Mouse (Mus musculus): ENCODE data around the gene Fyb. TPM values are rescaled to one million over a fixed set of nuclear protein-coding genes. Genes with fewer than 3 reads are reported as not detected.
A peak's percentile ranks its signal among the peaks of the same experiment; 100 is the strongest.

Fyb gene
- polyA plus RNA-seq, 2 experiments: 8.3 to 19.5 TPM

DNA sequence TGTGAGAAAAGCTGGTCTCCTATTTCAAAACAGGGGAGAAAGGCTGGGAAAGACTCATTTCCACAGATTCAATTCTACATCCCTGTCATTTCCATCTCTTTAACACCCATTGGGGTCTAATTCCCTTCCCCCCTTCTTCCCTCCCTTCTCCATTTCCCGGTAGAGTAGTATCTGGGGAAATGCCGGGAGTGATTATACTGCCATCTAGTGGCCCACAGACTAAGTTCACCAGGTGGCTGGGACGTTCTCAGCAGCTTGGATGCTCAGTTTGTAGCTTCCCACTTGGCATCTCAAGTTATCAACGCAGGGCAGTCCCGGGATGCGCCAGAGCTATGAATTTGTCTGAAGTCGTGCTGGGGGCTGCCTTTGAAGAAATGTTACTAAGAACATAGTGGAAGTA, 48.2 kb downstream of the Fyb start:
- no peaks in the 10 kb centered on the region for H3K27me3 ChIP-seq (ENCODE audit: control insufficient read depth, insufficient read depth, low read length)
- 0% methylated on average over 7 of the region's 7 CpGs for WGBS (ENCODE audit: insufficient replicate concordance)
- H3K4me2 ChIP-seq (ENCODE audit: low read depth): no peak overlapping the region
- H3K9ac ChIP-seq (replicated peaks): no peak overlapping the region
- TF ChIP-seq EP300 (IDR thresholded peaks at IDR 0.05; ENCODE audit: low read depth) (no peak), CTCF (IDR thresholded peaks at IDR 0.05; ENCODE audit: low read depth) (peak; percentile 91)
- no peak overlapping the region for H3K4me3 ChIP-seq (ENCODE audit: insufficient read depth in 1 of 2, low read depth in 2 of 2, low read length in 2 of 2)
- peaks cover 0 to 12% of the 10 kb centered on the region in 2 experiments; a peak in 2 of 4 replicates for H3K4me1 ChIP-seq (replicated peaks; ENCODE audit: control insufficient read depth in 2 of 2, insufficient read depth in 2 of 2, low read length in 1 of 2)
- no peaks in the 10 kb centered on the region; the same call in 1 of the 2 replicates for H3K9me3 ChIP-seq (ENCODE audit: control insufficient read depth, low read length)
- no peak overlapping the region for H3K27ac ChIP-seq
- H3K36me3 ChIP-seq (replicated peaks; ENCODE audit: control insufficient read depth, insufficient read depth, low read depth): no peaks in the 10 kb centered on the region
- ATAC-seq (ENCODE audit: insufficient read depth) (peak; percentile 42; the same call in 1 of the 2 replicates), DNase-seq (ENCODE audit: low read depth in 3 of 3, low spot score in 3 of 3) (peak in 1 of 3 experiments; percentile 39)

DNA sequence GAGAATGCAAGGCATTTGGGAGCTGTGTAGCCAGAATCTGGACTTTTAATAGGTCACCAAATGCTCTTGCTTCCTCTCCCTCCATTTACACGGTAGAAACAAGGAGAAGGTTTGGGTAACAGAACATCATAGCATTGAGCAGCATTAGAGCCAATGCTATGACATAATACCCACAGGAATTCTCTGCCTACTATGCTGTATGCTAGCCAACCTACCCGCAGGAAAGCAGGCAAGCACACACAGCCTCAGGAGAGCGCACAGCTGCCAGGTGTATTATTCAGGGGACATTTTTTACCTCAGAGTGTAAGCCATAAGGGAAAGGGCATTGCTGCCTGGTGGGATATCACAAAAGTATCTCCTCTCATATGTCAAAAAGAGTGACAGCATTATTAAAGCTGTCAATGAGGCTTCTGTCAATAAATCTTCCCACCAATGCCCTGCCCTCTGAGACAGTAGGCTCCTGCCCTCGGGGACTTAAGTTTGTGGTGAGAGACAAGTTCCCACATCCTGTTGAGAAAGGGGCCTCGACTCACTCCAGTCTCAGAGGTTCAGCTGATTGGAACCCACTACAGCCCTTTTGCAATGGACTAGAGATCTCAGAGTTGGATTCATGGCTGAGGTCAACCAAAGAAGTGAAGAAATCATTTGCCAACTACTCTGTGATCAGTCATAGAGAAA, 51.8 kb downstream of the Fyb start:
- 19% methylated on average over 5 of the region's 5 CpGs for WGBS (ENCODE audit: insufficient replicate concordance)
- Histone ChIP-seq H3K9ac (replicated peaks) (no peak overlapping the region), H3K4me1 (replicated peaks; ENCODE audit: control insufficient read depth in 2 of 2, insufficient read depth in 2 of 2, low read length in 1 of 2) (peaks cover 0 to 6% of the 10 kb centered on the region in 2 experiments; a peak in 2 of 4 replicates), H3K4me2 (ENCODE audit: low read depth) (no peak overlapping the region), H3K27me3 (ENCODE audit: control insufficient read depth, insufficient read depth, low read length) (no peaks in the 10 kb centered on the region), H3K4me3 (ENCODE audit: insufficient read depth in 1 of 2, low read depth in 2 of 2, low read length in 2 of 2) (no peak overlapping the region), H3K9me3 (ENCODE audit: control insufficient read depth, low read length) (no peaks in the 10 kb centered on the region), H3K36me3 (replicated peaks; ENCODE audit: control insufficient read depth, insufficient read depth, low read depth) (no peaks in the 10 kb centered on the region), H3K27ac (no peak overlapping the region)
- DNase-seq (ENCODE audit: low read depth in 3 of 3, low spot score in 3 of 3): no peak
- no peak for TF ChIP-seq CTCF (IDR thresholded peaks at IDR 0.05; ENCODE audit: low read depth)
- TF ChIP-seq EP300 (IDR thresholded peaks at IDR 0.05; ENCODE audit: low read depth): no peak
- no peak for ATAC-seq (ENCODE audit: insufficient read depth)

DNA sequence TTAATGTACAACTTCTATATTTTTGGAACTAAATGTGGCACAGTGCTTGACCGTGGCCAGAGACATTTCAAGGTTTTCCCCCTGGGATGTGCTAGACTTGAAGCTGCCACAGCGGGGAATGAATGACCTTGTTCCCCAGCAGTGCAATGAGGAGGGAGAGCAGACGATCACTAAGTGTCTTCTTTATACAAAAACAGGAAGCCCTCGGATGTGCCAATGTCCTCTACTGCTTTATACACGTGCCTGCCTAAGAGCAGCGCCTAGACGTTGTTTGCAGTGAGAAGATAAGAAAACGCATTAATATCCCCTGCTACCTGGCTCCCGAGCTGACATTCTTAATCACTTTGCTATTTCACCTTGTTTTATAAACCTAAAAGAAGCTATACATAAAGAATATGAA, 55.3 kb downstream of the Fyb start:
- H3K27ac ChIP-seq: no peak overlapping the region
- peaks cover 0 to 6% of the 10 kb centered on the region in 2 experiments; a peak in 2 of 4 replicates for H3K4me1 ChIP-seq (replicated peaks; ENCODE audit: control insufficient read depth in 2 of 2, insufficient read depth in 2 of 2, low read length in 1 of 2)
- ATAC-seq (ENCODE audit: insufficient read depth): no peak
- 13% methylated on average over 9 of the region's 9 CpGs for WGBS (ENCODE audit: insufficient replicate concordance)
- no peak overlapping the region for H3K4me2 ChIP-seq (ENCODE audit: low read depth)
- no peak for DNase-seq (ENCODE audit: low read depth in 3 of 3, low spot score in 3 of 3)
- no peaks in the 10 kb centered on the region for H3K27me3 ChIP-seq (ENCODE audit: control insufficient read depth, insufficient read depth, low read length)
- no peak overlapping the region for H3K9ac ChIP-seq (replicated peaks)
- H3K4me3 ChIP-seq (ENCODE audit: insufficient read depth in 1 of 2, low read depth in 2 of 2, low read length in 2 of 2): no peak overlapping the region
- H3K9me3 ChIP-seq (ENCODE audit: control insufficient read depth, low read length): no peaks in the 10 kb centered on the region
- TF ChIP-seq EP300 (IDR thresholded peaks at IDR 0.05; ENCODE audit: low read depth) (no peak), CTCF (IDR thresholded peaks at IDR 0.05; ENCODE audit: low read depth) (no peak)
- no peaks in the 10 kb centered on the region for H3K36me3 ChIP-seq (replicated peaks; ENCODE audit: control insufficient read depth, insufficient read depth, low read depth)

DNA sequence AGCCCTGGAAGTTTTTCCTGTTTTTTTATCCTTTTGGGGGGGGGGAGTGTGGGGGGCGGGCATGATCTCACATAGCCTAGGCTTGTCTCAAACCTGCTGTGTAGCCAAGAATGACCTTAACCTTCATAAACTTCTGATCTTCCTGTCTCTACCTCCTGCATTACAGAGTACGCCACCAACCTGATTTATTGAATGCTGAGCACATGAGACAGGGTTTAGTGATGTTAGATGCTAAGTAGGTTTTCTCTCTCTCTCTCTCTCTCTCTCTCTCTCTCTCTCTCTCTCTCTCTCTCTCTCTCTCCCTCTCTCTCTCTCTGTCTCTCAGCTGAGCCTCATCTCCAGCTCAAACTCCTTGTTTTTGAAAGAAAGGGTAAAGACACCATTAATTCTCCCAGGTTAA, 56.0 kb downstream of the Fyb start:
- no peak for ATAC-seq (ENCODE audit: insufficient read depth)
- H3K4me3 ChIP-seq (ENCODE audit: insufficient read depth in 1 of 2, low read depth in 2 of 2, low read length in 2 of 2): no peak overlapping the region
- no peaks in the 10 kb centered on the region for H3K27me3 ChIP-seq (ENCODE audit: control insufficient read depth, insufficient read depth, low read length)
- TF ChIP-seq CTCF (IDR thresholded peaks at IDR 0.05; ENCODE audit: low read depth): no peak
- H3K9me3 ChIP-seq (ENCODE audit: control insufficient read depth, low read length): no peaks in the 10 kb centered on the region
- peaks cover 0 to 6% of the 10 kb centered on the region in 2 experiments; a peak in 2 of 4 replicates for H3K4me1 ChIP-seq (replicated peaks; ENCODE audit: control insufficient read depth in 2 of 2, insufficient read depth in 2 of 2, low read length in 1 of 2)
- H3K9ac ChIP-seq (replicated peaks): no peak overlapping the region
- H3K4me2 ChIP-seq (ENCODE audit: low read depth): no peak overlapping the region
- DNase-seq (ENCODE audit: low read depth in 3 of 3, low spot score in 3 of 3): no peak
- H3K36me3 ChIP-seq (replicated peaks; ENCODE audit: control insufficient read depth, insufficient read depth, low read depth): no peaks in the 10 kb centered on the region
- H3K27ac ChIP-seq: no peak overlapping the region
- WGBS (ENCODE audit: insufficient replicate concordance): 60% methylated on average over 2 of the region's 2 CpGs

DNA sequence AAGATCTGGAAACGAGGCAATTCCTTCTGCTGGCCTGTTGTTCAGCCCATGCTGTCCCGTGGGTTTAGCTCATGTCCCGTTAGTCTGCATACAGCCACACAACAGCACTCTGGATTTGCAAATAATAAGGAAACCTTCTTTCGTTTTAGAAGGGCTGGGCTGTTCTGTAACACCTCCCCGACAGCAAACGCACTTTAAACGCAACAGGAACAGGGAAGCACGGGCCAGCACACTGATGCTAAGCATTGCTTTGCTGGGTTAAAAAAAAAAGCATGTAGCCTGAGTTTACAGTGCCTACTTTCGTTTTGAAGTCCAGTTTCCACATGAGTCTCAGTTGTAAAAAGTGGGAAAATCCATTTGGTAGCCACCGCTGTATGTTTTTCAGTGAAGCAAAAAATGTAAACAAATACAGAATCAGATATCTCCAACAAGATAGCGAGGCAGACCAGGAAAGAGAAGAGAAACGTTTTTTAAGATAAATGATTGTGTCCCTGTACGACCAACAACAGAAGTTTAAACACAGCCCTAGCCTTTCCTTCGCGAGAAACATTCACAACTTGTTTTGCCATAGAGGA, 56.6 kb downstream of the Fyb start:
- no peaks in the 10 kb centered on the region for H3K27me3 ChIP-seq (ENCODE audit: control insufficient read depth, insufficient read depth, low read length)
- H3K36me3 ChIP-seq (replicated peaks; ENCODE audit: control insufficient read depth, insufficient read depth, low read depth): no peaks in the 10 kb centered on the region
- TF ChIP-seq CTCF (IDR thresholded peaks at IDR 0.05; ENCODE audit: low read depth) (no peak), EP300 (IDR thresholded peaks at IDR 0.05; ENCODE audit: low read depth) (no peak)
- no peak overlapping the region for H3K27ac ChIP-seq
- H3K4me3 ChIP-seq (ENCODE audit: insufficient read depth in 1 of 2, low read depth in 2 of 2, low read length in 2 of 2): no peak overlapping the region; a peak in 1 of 4 replicates
- no peaks in the 10 kb centered on the region for H3K9me3 ChIP-seq (ENCODE audit: control insufficient read depth, low read length)
- ATAC-seq (ENCODE audit: insufficient read depth) (no peak), DNase-seq (ENCODE audit: low read depth in 3 of 3, low spot score in 3 of 3) (no peak)
- 30% methylated on average over 15 of the region's 15 CpGs for WGBS (ENCODE audit: insufficient replicate concordance)
- peaks cover 0 to 6% of the 10 kb centered on the region in 2 experiments; a peak in 2 of 4 replicates for H3K4me1 ChIP-seq (replicated peaks; ENCODE audit: control insufficient read depth in 2 of 2, insufficient read depth in 2 of 2, low read length in 1 of 2)
- no peak overlapping the region; the same call in 1 of the 2 replicates for H3K9ac ChIP-seq (replicated peaks)
- H3K4me2 ChIP-seq (ENCODE audit: low read depth): peak overlapping the region; percentile 47

Measured in liver, embryonic 14.5 days (tissue).